Mouse (Mus musculus) myocyte (in vitro differentiated cells): ENCODE measurements around the gene Smyd5. TPM values are rescaled to one million over a fixed set of nuclear protein-coding genes. Genes with fewer than 3 reads are reported as not detected.
"Not testable (repeated sequence)": the region's sequence is repeated elsewhere in the genome, so short reads cannot be mapped to it uniquely, and the experiment has no call there.

Experiments
- H3K27me3 ChIP-seq: one replicate; pipeline ENCODE4 v1.6.1; 2011; ENCODE audit not compliant: control insufficient read depth, insufficient read depth, insufficient read length
- H3K36me3 ChIP-seq: one replicate; pipeline ENCODE4 v1.6.1; 2011; ENCODE audit not compliant: control insufficient read depth, insufficient read depth
- H3K4me2 ChIP-seq: one replicate; pipeline ENCODE4 v1.6.1; 2011; ENCODE audit warnings: low read depth, control low read depth
- H3K4me3 ChIP-seq: one replicate; pipeline ENCODE4 v1.5.1; 2011; ENCODE audit warnings: mild to moderate bottlenecking, control low read depth, moderate library complexity
- H3K79me2 ChIP-seq: one replicate; pipeline ENCODE4 v1.6.1; 2011; ENCODE audit not compliant: control insufficient read depth, insufficient read depth
- H3ac ChIP-seq: one replicate; pipeline ENCODE4 v1.6.1; 2011; ENCODE audit not compliant: control insufficient read depth, insufficient read length
- CEBPB ChIP-seq: IDR thresholded peaks from 2 replicates; pipeline ENCODE4 v1.6.1; 2011; ENCODE audit warnings: mild to moderate bottlenecking, moderate library complexity; ENCODE audit not compliant: poor library complexity, insufficient read depth, severe bottlenecking
- E2F4 ChIP-seq: IDR thresholded peaks from one replicate; pipeline ENCODE4 v1.6.1; 2011; ENCODE audit warnings: mild to moderate bottlenecking, control low read depth, moderate library complexity; ENCODE audit not compliant: insufficient read depth
- MAX ChIP-seq: IDR thresholded peaks from one replicate; pipeline ENCODE4 v1.6.1; 2011; ENCODE audit warnings: low read depth, mild to moderate bottlenecking, control low read depth
- MYOD1 ChIP-seq, 3 experiments: IDR thresholded peaks; one replicate each; pipeline ENCODE4 v1.6.1; 2011; ENCODE audit warnings: control low read depth in 2 of 3, low read depth in 2 of 3, mild to moderate bottlenecking in 2 of 3, moderate library complexity in 1 of 3; ENCODE audit not compliant: insufficient read length in 2 of 3, control insufficient read depth in 1 of 3
- MYOG ChIP-seq, 3 experiments: IDR thresholded peaks; one replicate each; pipeline ENCODE4 v1.6.1; 2011; ENCODE audit warnings: control low read depth in 2 of 3, low read depth in 2 of 3, mild to moderate bottlenecking in 2 of 3; ENCODE audit not compliant: insufficient read length in 2 of 3, control insufficient read depth in 1 of 3, insufficient read depth in 1 of 3
- POLR2A ChIP-seq: IDR thresholded peaks from one replicate; pipeline ENCODE4 v1.6.1; 2011; ENCODE audit warnings: low read depth, mild to moderate bottlenecking, control low read depth, moderate library complexity; ENCODE audit not compliant: insufficient read length
- POLR2AphosphoS2 ChIP-seq: IDR thresholded peaks from one replicate; pipeline ENCODE4 v1.6.1; 2011; ENCODE audit warnings: low read depth, control low read depth; ENCODE audit not compliant: insufficient read length
- REST ChIP-seq: IDR thresholded peaks from one replicate; pipeline ENCODE4 v1.6.1; 2011; ENCODE audit warnings: mild to moderate bottlenecking, control low read depth, moderate library complexity; ENCODE audit not compliant: insufficient read depth, insufficient read length
- SRF ChIP-seq: IDR thresholded peaks from one replicate; pipeline ENCODE4 v1.6.1; 2011; ENCODE audit warnings: low read depth; ENCODE audit not compliant: control insufficient read depth, insufficient read length
- TCF12 ChIP-seq: IDR thresholded peaks from one replicate; pipeline ENCODE4 v1.6.1; 2011; ENCODE audit warnings: mild to moderate bottlenecking, control low read depth; ENCODE audit not compliant: poor library complexity, insufficient read depth, severe bottlenecking
- TCF3 ChIP-seq: IDR thresholded peaks from one replicate; pipeline ENCODE4 v1.6.1; 2011; ENCODE audit warnings: low read depth, control low read depth; ENCODE audit not compliant: insufficient read length
- USF1 ChIP-seq: IDR thresholded peaks from one replicate; pipeline ENCODE4 v1.6.1; 2011; ENCODE audit warnings: low read depth, mild to moderate bottlenecking, control low read depth, moderate library complexity
- polyA plus RNA-seq: library from polyadenylated mRNA; unstranded; fragments of >200 nt; fragmentation: generic; extraction: Trizol; gene quantifications from one replicate; pipeline ENCODE4 v1.2.1, GENCODE M21; 2012; ENCODE audit warnings: missing spikeins

The Smyd5 gene
- polyA plus RNA-seq, 1 experiment, result 34.6 TPM

DNA sequence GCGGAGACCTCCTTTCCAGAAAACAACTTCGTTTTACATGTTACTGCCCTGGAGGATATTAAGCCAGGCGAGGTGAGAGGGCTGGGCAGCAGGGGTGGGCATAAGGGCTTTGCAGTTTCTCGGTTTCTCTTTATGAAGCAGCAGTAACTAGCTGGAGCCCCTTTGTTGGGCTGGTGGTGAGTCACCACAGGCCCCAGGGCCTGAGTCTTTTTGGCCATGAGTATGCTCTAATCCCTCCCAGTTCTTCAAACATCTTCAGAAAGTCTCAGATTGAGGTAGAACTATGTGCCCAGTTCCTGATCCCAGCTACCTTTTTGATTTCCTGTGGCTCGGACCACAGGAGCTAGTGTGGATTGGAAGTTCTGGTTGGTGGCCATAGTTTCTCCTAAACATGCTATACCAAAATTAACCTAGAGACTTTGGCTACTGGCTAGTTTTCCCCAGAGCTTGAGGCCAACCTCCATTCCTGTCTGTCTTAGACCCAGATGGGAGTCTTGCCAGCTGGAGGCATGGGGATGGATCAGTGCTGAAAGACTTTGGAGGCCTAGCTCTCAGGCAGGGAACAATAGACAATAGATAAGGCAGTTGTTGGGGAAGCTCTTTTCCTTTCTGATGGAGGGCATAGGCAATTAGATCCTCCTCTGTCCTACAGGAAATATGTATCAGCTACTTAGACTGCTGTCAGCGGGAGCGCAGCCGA is 12.6 kb downstream of the Smyd5 start:
- no peaks in the 10 kb centered on the region for H3K27me3 ChIP-seq
- no peak overlapping the region for H3K4me2 ChIP-seq
- TF ChIP-seq MYOG (IDR thresholded peaks at IDR 0.05; ENCODE audit: control insufficient read depth in 1 of 3, insufficient read depth in 1 of 3, insufficient read length in 2 of 3, low read depth in 2 of 3) (no peak), MYOD1 (IDR thresholded peaks at IDR 0.05; ENCODE audit: control insufficient read depth in 1 of 3, insufficient read length in 2 of 3, low read depth in 2 of 3) (no peak), POLR2A (no peak), POLR2AphosphoS2 (no peak)
- H3K4me3 ChIP-seq, result no peak overlapping the region
- H3K79me2 ChIP-seq, result no peaks in the 10 kb centered on the region
- H3ac ChIP-seq, result no peak overlapping the region
- H3K36me3 ChIP-seq, result peaks cover 20% of the 10 kb centered on the region

DNA sequence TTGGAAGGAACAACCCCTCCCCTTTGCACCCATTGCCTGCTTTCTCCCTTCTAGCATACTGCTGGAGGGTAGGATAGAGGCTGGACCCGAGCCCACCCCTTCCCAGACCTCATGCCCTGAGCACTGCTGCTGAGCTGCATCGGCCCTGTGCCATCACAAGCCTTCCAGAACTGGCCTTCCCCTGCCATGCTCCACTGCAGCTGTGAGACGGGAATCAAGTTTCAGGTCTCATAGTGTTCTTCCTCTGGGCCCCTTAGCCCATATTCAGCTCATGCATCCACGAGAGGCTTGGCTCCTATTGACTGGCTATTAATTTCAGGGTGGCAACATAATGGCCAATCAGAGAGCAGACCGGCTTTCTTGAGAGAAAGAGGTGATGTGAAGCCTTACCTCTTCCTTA is 13.5 kb downstream of the Smyd5 start:
- TF ChIP-seq TCF12 (no peak), REST (no peak), MAX (no peak), E2F4 (no peak), POLR2A (no peak), MYOD1 (IDR thresholded peaks at IDR 0.05; ENCODE audit: control insufficient read depth in 1 of 3, insufficient read length in 2 of 3, low read depth in 2 of 3) (no peak), CEBPB (no peak), TCF3 (no peak), SRF (no peak), USF1 (no peak), POLR2AphosphoS2 (no peak), MYOG (IDR thresholded peaks at IDR 0.05; ENCODE audit: control insufficient read depth in 1 of 3, insufficient read depth in 1 of 3, insufficient read length in 2 of 3, low read depth in 2 of 3) (no peak)
- Histone ChIP-seq H3K4me2 (no peak overlapping the region), H3K27me3 (no peaks in the 10 kb centered on the region), H3ac (no peak overlapping the region), H3K79me2 (no peaks in the 10 kb centered on the region), H3K36me3 (peaks cover 20% of the 10 kb centered on the region), H3K4me3 (no peak overlapping the region)

DNA sequence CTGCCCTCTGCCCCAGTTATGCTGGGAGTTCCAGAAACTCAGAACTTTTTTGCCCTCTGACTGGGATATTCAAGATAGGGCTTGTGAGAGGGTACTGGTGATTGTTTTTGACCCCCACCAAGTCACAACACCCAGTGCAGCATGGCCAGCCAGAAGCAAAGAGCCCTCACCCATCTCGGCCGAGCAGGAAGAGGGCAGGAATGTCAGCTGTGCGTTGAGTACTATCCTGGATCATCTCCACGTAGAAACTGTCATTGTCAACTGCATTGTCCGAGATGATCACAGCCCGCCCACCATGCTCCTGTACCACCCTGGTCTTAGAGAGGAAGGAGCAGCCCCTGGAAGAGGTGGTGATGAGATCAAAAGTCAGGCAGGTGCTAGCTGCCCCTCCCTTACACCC is 15.6 kb downstream of the Smyd5 start:
- H3K4me2 ChIP-seq, result no peak overlapping the region
- peaks cover 6% of the 10 kb centered on the region for H3K36me3 ChIP-seq
- H3ac ChIP-seq, result no peak overlapping the region
- no peak for TF ChIP-seq POLR2A
- TF ChIP-seq SRF, result no peak
- no peak for TF ChIP-seq MYOG (IDR thresholded peaks at IDR 0.05; ENCODE audit: control insufficient read depth in 1 of 3, insufficient read depth in 1 of 3, insufficient read length in 2 of 3, low read depth in 2 of 3)
- peak; percentile 56 for TF ChIP-seq POLR2AphosphoS2
- TF ChIP-seq CEBPB, result no peak
- TF ChIP-seq MYOD1 (IDR thresholded peaks at IDR 0.05; ENCODE audit: control insufficient read depth in 1 of 3, insufficient read length in 2 of 3, low read depth in 2 of 3), result no peak
- no peak for TF ChIP-seq USF1
- TF ChIP-seq TCF3, result no peak
- H3K4me3 ChIP-seq, result no peak overlapping the region
- H3K79me2 ChIP-seq, result peaks cover 4% of the 10 kb centered on the region
- no peaks in the 10 kb centered on the region for H3K27me3 ChIP-seq

DNA sequence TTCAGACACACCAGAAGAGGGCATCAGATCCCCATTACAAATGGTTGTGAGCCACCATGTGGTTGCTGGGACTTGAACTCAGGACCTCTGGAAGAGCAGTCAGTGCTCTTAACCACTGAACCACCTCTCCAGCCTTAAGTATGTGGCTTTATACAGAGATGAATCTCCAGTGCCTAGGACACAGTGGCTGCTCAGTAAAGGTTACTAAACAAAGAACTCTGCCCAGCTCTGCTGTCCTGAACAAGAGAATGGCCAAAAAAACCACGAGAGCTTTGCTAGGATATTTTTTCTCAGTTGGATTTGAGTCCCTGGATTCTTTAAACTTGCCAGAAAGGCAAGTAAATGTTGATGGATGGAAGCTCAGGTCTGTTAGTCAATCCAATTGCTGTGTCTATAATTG is 18.4 kb downstream of the Smyd5 start:
- not testable (repeated sequence) for H3K36me3 ChIP-seq, H3ac ChIP-seq, H3K27me3 ChIP-seq
- Histone ChIP-seq H3K79me2 (peaks cover 32% of the 10 kb centered on the region), H3K4me3 (peak overlapping the region; percentile 92), H3K4me2 (peak overlapping the region; percentile 92)

DNA sequence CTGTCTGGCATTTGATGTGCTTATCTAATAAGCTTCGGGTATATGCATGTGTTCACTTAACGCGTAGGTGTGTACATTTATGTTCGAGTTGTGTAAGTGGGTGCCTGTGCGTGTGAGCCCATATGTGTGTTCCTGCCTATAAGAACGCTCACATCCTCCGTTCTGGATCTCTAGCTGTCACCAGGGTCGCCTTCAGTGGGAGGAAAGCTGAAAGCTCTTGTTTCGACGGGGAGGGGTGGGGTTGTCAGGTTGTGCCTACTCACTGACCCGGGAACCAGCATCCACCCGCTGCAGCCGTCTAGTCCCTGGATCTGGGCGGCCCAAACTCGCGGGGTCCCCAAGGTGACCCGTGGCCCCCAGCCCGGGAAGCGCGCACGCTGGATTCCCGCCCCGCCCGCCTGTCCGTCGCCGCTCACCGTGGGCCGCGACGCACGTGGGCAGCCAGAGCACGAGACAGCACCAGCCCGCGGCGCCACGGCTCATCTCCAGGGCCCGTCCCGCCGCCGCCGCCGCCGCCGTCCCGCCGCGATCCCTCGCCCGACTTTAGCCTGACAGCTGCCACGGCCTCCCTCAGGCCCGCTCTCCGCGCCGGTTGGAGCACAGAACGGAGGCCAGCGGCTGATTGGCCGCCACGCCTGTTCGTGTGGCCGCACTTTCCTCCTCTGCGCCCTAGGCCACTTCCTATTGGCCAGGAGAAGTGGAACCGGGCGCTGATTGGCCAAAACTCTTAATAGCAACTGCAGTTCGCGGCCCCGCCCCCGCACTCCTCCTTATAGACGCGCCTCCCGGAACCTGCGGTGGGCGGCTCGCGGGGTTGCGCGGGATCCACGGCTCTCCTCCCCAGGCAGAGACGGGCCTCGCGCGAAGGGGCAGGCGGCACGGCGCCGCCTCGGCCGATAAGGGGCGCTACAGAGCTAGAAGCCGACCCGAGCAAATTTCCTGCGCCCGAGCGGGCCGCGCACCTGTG is 19.2 kb downstream of the Smyd5 start, which contains the start of gene Cct7:
TSS of gene Cct7 (plus strand) at position 818 of the 967 bp plus-strand sequence.
- TF ChIP-seq USF1 (no peak), TCF3 (no peak), MAX (no peak), E2F4 (no peak), MYOG (IDR thresholded peaks at IDR 0.05; ENCODE audit: control insufficient read depth in 1 of 3, insufficient read depth in 1 of 3, insufficient read length in 2 of 3, low read depth in 2 of 3) (peak in 2 of 3 experiments; percentile 87 to 88), POLR2AphosphoS2 (no peak), REST (no peak), POLR2A (peak; percentile 59), TCF12 (no peak), CEBPB (no peak), MYOD1 (IDR thresholded peaks at IDR 0.05; ENCODE audit: control insufficient read depth in 1 of 3, insufficient read length in 2 of 3, low read depth in 2 of 3) (peak in 2 of 3 experiments; percentile 60 to 78), SRF (no peak)
- Histone ChIP-seq H3K79me2 (peaks cover 40% of the 10 kb centered on the region), H3K36me3 (no peaks in the 10 kb centered on the region), H3K4me2 (peak within 1 kb of the TSS; percentile 92), H3K4me3 (peak within 1 kb of the TSS; percentile 92), H3K27me3 (no peaks in the 10 kb centered on the region), H3ac (peak within 1 kb of the TSS; percentile 34)
